Mouse (Mus musculus) bone marrow, adult 2 months (tissue): ENCODE measurements around the gene Pign.

Experiments used
- CTCF ChIP-seq: fragments of 200-500 bp; IDR thresholded peaks from 2 replicates; pipeline ENCODE4 v1.5.1; 2011; ENCODE audit warnings: low read length, control low read depth; ENCODE audit not compliant: control insufficient read depth, insufficient read depth
- POLR2A ChIP-seq: fragments of 200-500 bp; IDR thresholded peaks from 2 replicates; pipeline ENCODE4 v1.6.1; 2011; ENCODE audit warnings: low read depth, mild to moderate bottlenecking, control low read depth, low read length, borderline replicate concordance; ENCODE audit not compliant: control insufficient read depth

DNA sequence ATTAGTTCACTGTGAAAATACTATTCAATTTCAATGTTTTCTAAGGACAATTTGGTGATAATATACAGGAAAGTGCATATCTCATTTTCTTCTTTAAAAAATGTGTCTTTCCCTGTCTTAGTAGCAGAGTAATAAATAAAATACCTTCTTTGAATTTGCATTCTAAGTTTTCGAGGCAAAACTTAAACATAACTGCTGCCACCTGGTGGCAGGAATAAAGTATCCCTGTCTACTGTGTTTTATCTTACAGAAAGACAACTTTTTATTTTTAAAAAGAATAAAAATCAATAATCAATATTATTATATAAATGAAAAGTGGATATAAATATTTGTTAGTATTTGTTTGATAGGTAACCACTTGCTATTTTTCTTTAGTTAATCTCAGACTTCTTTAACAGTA lies 47.8 kb upstream of the Pign start:
- TF ChIP-seq POLR2A (no peak), CTCF (no peak)
